Mouse (Mus musculus) embryo, embryonic 11 days (tissue): Measurements from ENCODE around the gene Zim1.

Experiments used
- DNase-seq: peaks from one replicate; pipeline ENCODE4 v3.0.0-alpha.2; 2015

The Zim1 gene

GRCm38 (mm10) chr7:6650526-6650925 lies 45.7 kb downstream of the Zim1 start:
- DNase-seq = no peak

DNA sequence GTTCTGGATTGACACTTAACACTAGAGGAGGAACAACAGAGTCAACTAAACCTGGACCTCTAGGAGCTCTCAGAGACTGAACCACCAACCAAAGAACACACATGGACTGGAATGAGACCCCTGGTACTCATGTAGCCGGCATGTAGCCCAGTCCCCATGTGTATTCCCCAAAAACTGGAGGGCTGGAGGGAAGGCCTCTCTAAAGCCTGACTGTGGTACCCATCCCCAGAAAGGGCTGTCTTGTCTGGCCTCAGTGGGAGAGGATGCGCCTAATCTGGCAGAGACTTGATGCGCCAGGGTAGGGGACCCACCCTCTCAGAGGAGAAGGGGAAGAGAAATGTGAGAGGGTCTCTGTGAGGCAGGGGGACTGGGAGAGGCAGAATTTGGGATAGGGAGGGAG lies 50.4 kb downstream of the Zim1 start:
- no peak for DNase-seq

GRCm38 (mm10) chr7:6638076-6638475 lies 58.2 kb downstream of the Zim1 start:
- no peak for DNase-seq

- DNase-seq = no peak
Observed at GRCm38 (mm10) chr7:6636741-6637140, 59.5 kb downstream of the Zim1 start.

GRCm38 (mm10) chr7:6635831-6636230 lies 60.4 kb downstream of the Zim1 start:
- DNase-seq = no peak
